Mouse (Mus musculus) c-Kit-positive CD71-positive TER-119-positive erythroid progenitor cells, embryonic 14.5 days (primary cell): ENCODE results near the gene Gm21488.
"Not testable (repeated sequence)": the region's sequence is repeated elsewhere in the genome, so short reads cannot be mapped to it uniquely, and the experiment has no call there.

Experiments used
- DNase-seq: peaks from one replicate; pipeline ENCODE4 v3.0.0-alpha.2; 2013; ENCODE audit warnings: low spot score

Gm21488 gene

DNA sequence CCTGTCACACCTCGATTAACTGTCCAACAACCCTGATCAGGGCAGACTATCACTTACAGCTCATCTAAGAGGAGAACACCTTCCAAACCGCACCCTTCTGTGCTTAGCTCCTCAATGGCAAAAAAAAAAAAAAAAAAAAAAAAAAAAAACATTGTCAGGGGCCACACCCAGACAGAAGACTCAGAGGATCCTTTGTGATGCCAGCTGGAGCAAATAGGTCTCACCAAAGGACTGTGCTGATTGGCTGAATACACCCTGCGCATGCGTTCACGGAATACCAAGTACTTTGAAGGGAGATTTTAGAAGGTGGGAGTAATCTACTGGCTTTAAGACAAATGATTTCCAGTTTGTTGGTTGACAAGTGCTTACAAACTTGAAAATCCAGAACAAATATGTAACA, at the start of gene Gm21488:
Gene Gm21488 (minus strand): TSS at position 101 of the 400 bp plus-strand sequence.
- DNase-seq, result not testable (repeated sequence)
